Mouse (Mus musculus) MEL (cell line): ENCODE results near the gene Gm42417.

Source experiments
- BHLHE40 ChIP-seq: IDR thresholded peaks from 2 replicates; pipeline ENCODE4 v1.6.1; 2012; ENCODE audit warnings: low read depth, mild to moderate bottlenecking, inconsistent platforms, low read length, improper control_type of control experiment, borderline replicate concordance
- CHD2 ChIP-seq: IDR thresholded peaks from 2 replicates; pipeline ENCODE4 v1.6.1; 2011; ENCODE audit warnings: low read length, improper control_type of control experiment
- CTCF ChIP-seq, 3 experiments: IDR thresholded peaks in 2 of 3; conservative IDR thresholded peaks in 1 of 3; 2 replicates each; pipeline ENCODE4 v1.5.1; 2011 to 2012; ENCODE audit warnings: low read length in 3 of 3, low read depth in 2 of 3, mild to moderate bottlenecking in 2 of 3, improper control_type of control experiment in 1 of 3, inconsistent platforms in 1 of 3, mixed read lengths in 1 of 3, moderate library complexity in 1 of 3; ENCODE audit not compliant: control insufficient read depth in 1 of 3, insufficient read depth in 1 of 3, poor library complexity in 1 of 3, severe bottlenecking in 1 of 3
- E2F4 ChIP-seq: IDR thresholded peaks from 2 replicates; pipeline ENCODE4 v1.6.1; 2011; ENCODE audit warnings: low read depth, low read length, improper control_type of control experiment, borderline replicate concordance
- EP300 ChIP-seq, 2 experiments: IDR thresholded peaks; 2 replicates each; pipeline ENCODE4 v1.6.1; 2011; ENCODE audit warnings: improper control_type of control experiment in 2 of 2, low read length in 2 of 2, low read depth in 1 of 2, mild to moderate bottlenecking in 1 of 2
- ETS1 ChIP-seq: IDR thresholded peaks from 2 replicates; pipeline ENCODE4 v1.6.1; 2012; ENCODE audit warnings: low read depth, mild to moderate bottlenecking, inconsistent platforms, low read length, improper control_type of control experiment, moderate library complexity
- KAT2A ChIP-seq: conservative IDR thresholded peaks from 2 replicates; pipeline ENCODE4 v1.6.1; 2012; ENCODE audit warnings: low read depth, low read length, improper control_type of control experiment, inconsistent platforms
- POLR2A ChIP-seq, 2 experiments: IDR thresholded peaks; 2 replicates each; pipeline ENCODE4 v1.6.1; 2011 to 2012; ENCODE audit warnings: low read length in 2 of 2, mild to moderate bottlenecking in 2 of 2, control low read depth in 1 of 2, improper control_type of control experiment in 1 of 2, low read depth in 1 of 2, moderate library complexity in 1 of 2; ENCODE audit not compliant: control insufficient read depth in 1 of 2, insufficient read depth in 1 of 2, poor library complexity in 1 of 2
- POLR2AphosphoS2 ChIP-seq: IDR thresholded peaks from 2 replicates; pipeline ENCODE4 v1.6.1; 2011; ENCODE audit warnings: low read length, improper control_type of control experiment
- RAD21 ChIP-seq: IDR thresholded peaks from 2 replicates; pipeline ENCODE4 v1.6.1; 2011; ENCODE audit warnings: mild to moderate bottlenecking, low read depth, low read length, improper control_type of control experiment
- USF1 ChIP-seq: IDR thresholded peaks from 2 replicates; pipeline ENCODE4 v1.6.1; 2014; ENCODE audit warnings: low read depth, mild to moderate bottlenecking, inconsistent platforms, low read length, improper control_type of control experiment, moderate library complexity

DNA sequence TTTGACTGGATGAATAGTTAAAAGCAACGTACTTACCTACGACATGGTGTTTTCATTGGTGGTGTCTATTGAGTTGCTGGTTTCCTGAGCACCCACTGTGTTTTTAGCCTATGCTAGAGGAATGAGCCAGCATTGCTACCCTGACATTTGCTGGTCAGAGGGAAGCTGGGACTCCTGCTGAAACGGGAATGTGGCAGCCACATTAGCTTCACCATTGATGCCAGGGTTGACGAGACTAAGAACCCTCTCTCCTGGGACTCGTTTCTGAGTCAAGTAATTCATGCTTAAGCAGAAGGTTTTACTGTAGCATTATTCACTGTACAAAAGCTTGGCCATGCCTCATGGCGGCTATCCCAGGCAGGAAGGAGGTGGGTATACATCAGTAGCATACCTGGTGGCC, 49.6 kb downstream of the Gm42417 start:
- TF ChIP-seq CTCF (IDR thresholded peaks at IDR 0.05 in 2 of 3, conservative IDR thresholded peaks at IDR 0.05 in 1 of 3; ENCODE audit: control insufficient read depth in 1 of 3, insufficient read depth in 1 of 3, low read depth in 2 of 3, low read length in 3 of 3, poor library complexity in 1 of 3, severe bottlenecking in 1 of 3) (no peak), EP300 (IDR thresholded peaks at IDR 0.05; ENCODE audit: low read depth in 1 of 2, low read length in 2 of 2) (no peak), USF1 (no peak), E2F4 (no peak), POLR2AphosphoS2 (no peak), BHLHE40 (no peak), KAT2A (no peak), RAD21 (no peak), ETS1 (no peak), POLR2A (IDR thresholded peaks at IDR 0.05; ENCODE audit: control insufficient read depth in 1 of 2, insufficient read depth in 1 of 2, low read depth in 1 of 2, low read length in 2 of 2, poor library complexity in 1 of 2) (no peak), CHD2 (no peak)
